Mouse (Mus musculus): ENCODE measurements around the gene Mpig6b.
"Not testable (repeated sequence)": the region's sequence is repeated elsewhere in the genome, so short reads cannot be mapped to it uniquely, and the experiment has no call there.

The Mpig6b gene

DNA sequence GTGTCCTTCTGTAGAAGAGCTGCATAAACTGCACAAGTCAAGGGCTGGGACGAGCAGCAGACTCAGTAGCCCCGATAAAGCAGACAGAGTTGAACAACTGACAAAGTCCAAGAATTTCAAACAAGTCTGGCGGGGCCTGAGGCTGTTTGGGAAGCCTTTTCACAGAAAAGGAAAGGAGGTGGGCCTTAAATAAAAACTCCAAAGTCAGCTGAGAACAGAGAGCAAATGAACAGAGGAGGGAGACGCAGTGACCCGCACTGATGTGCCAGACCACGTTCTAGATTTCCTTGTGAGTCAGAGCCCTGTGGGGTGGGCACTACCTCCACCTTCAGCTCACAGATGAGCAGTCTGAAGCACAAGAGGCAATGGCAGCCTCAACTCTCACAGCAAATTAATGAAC, 31.1 kb downstream of the Mpig6b start:
- no peak for DNase-seq

DNA sequence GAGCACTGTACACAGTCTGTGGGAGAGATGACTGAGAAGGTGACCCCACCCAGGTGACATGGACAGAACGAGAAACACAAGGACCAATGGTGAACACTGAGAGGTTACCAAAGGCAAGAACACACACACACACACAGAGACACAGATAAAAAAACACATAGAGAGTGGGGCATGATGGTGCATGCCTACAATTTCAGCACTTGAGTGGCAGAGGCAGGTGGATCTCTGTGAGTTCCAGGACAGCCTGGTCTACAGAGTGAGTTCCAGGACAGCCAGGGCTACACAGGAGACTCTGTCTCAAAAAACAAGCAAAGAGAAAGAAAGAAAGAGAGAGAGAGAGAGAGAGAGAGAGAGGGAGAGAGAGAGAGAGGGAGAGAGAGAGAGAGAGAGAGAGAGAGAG, 32.3 kb downstream of the Mpig6b start:
- DNase-seq = not testable (repeated sequence)

DNA sequence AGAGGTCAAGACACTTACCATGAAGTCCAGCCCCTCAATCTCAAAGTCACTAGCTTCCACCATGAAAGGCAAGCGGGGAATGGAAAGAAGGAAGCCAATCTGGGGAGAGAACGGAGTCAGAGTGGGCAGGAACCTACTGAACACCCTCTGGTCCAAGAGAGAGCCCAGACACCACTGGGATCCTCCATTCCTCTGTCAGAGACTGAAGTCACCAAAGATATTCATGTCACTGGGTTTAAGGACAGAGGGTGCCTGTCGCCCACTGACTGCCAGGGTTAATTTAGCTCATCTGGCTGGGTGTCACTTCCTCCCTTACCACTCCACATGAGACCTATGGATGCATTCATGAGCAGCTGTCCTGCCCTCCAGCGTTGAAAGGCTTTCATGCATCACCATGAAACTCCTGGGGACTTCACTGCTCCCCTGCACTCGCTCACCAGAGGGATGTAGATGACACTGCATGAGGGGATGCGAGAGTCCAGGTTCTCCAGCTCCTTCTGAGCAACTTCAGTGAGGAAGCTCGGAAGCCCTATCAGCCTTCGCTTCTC, 33.6 kb downstream of the Mpig6b start:
- DNase-seq = no peak

DNA sequence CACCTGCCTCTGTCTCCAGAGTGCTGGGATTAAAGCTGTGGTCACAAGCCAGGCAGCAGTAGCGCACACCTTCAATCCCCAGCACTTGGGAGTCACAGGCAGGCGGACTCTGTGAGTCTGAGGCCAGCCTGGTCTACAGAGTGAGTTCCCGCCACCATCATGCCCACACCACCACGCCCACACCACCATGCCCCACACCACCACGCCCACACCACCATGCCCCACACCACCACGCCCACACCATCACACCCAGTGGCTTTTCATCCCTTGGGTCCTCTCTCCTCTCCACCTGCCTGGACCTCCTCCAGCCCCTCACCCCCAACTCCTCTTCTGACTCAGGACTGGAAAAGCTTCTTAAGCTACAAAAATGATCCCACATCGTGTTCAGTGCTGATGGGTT, 34.1 kb downstream of the Mpig6b start:
- DNase-seq = no peak

DNA sequence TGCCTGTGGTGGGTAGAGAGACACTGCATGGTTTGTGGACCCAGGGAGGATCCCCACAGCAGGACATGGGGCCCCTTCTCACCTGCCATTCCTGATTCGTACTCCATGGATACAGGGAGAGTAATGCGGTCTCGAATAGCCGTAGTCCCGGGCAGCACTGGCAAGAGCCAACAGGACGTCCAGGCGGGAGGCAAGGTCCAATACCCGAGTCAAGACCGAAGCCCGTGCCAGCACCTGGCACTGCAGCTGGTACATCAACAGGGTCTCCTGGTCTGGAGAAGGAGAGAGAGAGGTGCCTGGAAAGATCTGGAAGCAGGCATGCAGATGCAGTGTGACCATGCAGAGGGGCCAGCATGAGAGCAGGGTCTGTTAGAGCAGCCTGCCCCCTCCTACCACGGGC, 34.7 kb downstream of the Mpig6b start:
- no peak for DNase-seq

DNA sequence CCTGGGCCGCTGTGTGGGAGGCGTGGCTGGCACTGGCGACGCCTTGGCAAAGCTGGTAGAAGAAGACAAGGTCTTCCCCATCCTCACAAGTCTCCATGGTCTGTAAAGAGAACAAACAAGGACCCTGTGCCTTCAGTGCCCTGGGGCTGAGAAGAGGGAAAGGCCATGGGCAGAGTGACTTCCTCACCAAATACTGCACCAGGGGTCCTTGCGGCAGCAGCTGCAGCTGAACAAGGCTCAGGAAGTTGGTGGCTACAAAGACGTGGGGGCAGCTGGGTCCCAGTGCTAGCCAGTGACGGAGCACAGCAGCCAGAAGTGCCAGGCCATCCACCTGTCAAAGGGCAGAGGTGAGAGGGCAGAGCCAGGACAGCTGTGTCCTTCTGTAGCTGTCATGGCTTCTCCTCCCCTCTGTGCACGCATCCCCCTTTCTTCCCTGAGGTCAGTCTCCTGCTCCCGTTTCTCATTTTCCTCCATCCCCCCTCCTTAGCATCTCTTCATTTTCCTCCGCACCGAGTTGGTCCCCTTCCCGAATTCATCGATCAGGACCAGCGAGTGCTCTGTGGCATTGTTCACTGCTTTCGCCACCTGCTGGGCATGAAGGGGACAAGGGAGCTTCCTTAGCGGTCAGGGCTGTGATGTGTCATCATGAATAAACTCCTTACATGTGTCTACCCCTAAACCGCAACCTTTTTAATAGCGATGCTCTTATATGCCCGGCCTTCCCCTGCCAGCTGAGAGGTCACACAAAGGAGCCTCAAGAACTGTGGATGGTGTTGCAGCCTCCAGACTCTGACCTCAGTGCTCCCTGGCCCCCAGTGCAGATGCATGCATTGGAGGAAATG, 36.1 kb downstream of the Mpig6b start:
- DNase-seq = peak; percentile 61

DNA sequence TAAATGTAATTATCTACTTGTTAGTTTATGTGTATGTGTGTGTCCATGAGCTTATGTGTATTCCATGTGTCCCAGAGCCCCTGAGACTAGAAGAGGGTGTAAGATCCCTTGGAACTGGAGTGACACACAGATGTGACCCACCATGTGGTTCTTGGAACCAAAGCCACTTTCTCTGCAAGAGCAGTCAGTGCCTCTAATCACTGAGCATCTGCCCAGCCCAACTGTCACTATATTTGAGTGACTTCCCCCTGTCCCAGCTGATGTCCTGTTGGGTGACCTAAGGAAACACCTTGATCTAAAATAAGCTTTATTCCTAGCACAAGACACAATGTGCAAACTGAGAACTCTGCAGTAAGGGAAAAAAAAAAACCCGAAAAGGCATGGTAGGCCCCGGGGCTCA, 37.7 kb downstream of the Mpig6b start:
- no peak for DNase-seq

DNA sequence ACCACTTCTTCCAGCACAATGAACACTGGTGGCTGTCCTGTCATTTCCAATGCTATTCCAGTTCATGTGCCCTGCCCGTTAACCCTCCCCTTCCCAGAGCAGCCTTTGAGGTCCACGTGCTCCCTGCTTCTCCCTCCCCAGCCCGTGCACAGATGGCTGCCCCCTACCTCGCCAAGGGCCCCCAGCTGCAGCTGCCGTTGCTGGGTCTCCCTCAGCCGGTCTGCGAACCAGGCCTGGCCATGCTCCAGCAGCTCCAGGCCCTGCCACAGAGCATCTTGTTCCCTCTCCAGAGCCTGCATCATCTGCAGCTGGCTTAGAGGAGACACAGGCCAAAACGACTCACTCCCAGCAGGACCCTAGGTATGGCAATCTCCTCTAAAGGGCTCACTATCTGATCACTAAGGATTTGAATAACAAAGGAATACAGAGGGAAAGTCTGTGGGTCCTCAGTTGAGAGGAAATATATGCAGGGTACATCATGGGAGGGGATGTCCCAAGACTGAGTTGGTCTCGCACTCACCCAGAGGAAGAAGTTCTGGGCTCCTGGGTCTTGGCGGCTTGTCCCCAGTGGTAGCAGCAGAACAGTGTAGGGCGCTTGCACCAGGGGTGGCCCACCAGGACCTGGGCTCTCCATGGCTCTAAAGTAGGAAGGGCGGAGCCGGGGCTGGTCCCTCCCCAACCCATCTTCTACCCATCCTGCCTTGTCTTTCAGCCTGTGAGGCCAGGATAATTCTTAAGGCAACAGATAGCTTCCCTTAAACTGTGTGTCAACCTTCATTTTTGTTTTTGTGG, 38.5 kb downstream of the Mpig6b start, which contains the start of gene Sapcd1:
TSS of gene Sapcd1 (minus strand) at position 740 of the 792 bp plus-strand sequence.
- peak; percentile 59 for DNase-seq

DNA sequence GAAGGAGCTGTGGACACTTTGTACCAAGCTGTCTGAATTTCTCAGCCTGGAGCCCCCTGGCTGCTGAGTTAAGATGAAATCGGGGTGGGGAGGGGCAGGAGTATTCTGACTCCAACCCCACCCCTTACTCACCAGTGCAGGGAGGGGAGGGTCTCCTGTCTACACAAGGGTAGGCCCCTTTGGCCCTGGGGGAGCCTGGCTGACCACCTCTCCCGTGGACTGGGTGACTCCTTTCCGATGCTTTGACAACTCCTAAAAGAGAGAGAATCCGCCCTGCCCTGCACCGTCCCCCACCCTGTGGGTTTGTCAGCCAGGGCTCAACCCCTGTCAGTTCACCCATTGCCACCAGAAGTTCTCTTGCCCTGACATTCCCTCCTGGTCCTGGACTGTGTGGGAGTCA, 39.8 kb downstream of the Mpig6b start:
- DNase-seq = no peak

DNA sequence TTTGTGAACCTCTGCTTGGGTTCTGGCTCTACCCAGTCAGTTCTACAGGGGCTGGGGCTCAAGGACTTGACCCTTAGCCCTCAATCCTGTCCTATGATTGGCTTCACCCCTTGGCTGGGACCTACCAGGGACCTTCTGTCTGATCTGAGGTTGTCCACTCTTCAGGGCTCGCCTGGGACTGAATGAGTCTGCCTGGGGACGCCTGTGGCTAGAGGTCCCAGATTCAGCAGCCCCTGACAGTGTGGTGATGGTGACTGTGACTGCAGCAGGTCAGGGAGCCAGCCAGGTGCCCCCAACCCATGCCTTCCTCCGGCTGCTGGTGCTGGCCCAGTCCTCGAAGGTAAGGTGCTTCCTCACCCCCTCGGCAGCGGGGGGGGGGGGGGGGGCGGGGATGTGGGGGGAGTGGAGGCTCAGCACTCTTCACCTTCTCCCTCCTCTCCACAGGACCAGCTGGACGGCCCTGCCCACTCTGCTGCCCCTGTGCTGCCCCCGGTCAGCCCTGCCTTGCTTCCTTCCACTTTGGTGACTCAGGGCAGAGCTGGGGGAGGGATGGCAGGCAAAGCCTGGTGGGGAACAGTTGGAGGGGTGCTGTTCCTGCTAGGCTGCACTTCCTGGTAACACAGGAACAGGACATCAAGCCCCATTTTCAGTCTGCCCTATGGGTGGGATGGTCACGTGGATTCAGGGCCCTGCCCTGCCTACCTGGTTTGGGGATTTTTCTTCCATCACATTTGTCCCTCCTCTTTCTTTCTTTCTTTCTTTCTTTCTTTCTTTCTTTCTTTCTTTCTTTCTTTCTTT, 41.1 kb downstream of the Mpig6b start:
- no peak for DNase-seq

DNA sequence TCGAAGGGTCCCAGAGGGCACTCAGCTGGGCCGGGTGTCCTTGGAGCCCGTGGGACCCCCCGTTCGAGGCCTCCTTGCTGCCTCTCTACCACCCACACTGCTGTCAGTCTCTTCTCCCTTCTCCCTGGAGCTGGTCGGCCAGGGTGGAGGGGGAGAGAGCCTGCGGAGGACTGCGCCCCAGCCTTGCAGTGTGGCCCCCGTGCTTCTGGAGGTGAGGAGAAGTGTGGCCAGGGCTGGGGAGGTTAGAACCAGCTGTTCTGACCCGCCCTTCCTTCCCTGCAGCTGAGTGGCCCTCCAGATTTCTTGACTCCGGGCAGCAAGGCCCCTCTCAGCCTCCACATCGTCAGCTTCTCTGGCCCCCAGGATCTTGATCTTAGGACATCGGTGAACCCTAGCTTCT, 41.7 kb downstream of the Mpig6b start:
- DNase-seq = no peak

DNA sequence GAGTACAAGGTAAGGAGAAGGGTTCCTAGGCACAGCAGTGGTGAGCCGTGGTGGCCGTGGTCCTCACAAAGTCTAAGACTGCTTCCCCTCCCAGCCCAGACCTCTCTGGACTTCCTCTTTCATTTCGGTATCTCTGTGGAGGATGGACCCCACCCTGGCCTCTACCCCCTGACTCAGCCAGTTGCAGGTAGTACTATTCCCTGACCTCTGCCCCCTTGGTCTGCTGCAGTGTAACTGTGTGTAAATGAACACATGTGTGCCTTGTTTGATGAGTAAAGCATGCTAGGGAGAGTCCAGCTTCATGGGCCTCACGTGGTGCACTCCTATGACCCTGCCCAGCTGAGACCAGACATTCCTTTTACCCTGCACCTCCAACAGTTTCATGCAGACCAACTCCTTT, 42.2 kb downstream of the Mpig6b start:
- no peak for DNase-seq

DNA sequence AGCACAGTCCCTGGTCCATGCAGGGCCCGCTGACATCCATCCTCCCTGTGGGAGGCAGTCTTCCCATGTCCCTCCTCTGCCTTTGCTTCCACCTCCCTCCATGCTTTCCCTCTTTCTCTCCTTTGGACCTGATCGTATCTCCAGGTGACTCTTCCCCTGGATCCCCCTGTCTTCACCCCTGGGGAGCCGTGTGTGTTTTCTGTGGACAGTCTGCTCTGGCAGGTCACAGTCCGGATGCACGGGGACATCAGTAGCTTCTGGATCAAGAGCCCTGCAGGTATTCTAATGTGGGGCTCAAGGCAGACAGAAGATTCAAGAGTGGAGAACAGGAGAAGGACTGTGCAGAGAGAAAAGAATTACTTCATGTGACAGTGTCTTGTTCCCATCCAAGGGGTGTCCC, 42.8 kb downstream of the Mpig6b start:
- no peak for DNase-seq

DNA sequence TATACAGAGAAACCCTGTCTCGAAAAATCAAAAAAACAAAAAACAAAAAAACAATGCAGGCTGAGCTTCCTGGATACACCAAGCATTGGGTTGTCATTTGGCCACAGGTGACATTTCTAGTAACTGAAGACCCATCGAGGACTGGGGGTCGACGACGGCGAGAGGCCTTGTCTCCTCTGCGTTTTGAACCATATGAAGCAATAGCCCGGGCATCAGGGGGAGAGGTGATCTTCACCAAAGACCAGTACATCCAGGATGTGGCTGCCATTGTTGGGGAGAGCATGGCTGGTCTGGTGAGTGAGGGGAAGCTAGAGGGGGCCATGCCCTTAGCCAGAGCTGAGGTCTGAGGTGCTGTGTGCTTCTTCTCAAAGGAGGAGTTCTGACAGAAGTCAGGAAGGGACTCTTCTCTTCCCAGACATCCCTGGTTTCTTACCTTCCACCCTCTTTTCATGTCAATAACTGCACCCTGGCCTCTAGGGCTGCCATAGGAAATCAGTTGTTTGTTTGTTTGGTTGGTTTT, 43.4 kb downstream of the Mpig6b start:
- DNase-seq = no peak

DNA sequence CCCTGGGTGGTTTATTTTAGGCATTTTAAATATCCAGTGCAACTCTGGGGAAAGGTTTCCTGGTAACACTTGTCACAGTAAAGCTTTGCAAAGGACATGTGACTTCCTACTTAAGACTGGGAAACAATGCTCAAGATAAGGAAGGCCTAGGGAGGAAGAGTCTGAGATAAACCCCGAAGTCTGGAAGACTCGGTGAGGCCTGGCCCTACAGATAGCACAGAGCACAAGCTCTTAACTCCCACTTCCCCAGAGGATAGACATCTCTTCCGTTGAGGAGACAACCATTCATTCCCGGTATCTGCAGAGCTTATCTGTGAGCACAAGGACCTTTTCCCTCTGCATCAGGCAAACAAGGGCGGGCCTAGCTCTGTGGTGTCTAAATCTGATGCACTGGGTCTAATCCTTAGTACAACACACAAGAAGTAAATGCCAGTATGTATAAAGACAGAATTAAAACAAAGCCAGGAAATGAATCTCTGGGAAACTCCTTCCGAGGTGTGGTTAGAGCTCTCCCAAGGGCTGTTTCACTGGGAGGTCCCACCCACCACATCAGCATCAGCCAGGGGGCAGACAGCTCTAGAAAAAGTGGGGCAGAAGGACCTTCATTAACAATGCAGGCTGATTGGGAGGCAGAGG, 44.0 kb downstream of the Mpig6b start:
- DNase-seq = no peak

DNA sequence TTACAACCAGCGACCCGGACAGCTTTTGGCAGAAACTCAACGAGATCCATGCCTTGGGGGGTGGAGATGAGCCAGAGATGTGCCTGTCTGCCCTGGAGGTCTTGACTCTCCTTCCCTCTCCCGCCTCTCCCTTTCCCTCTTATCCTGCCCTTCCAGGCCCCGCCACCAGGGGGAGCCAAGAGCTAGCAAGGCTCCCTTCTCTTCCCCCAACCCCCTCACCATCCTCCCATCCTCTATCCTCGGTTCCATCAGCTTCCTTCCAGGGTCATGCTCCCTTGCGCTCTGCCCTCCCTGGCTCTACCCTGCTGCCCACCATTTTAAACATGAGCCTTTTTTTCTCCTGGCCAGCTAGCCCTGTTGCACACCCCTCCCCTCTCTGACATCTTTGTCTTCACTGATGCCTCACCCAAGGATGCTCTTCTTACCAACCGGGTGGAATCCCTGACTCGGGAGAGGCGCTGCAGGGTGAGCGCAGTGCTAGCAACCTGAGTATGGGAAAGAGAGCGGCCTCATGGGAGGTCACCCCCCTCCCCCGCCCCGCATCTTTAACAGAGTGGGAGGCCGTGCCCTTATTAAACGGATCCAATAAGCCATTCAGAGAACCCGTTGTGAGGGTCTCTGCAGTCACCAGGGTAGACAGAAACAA, 44.7 kb downstream of the Mpig6b start:
- DNase-seq = peak; percentile 97

DNA sequence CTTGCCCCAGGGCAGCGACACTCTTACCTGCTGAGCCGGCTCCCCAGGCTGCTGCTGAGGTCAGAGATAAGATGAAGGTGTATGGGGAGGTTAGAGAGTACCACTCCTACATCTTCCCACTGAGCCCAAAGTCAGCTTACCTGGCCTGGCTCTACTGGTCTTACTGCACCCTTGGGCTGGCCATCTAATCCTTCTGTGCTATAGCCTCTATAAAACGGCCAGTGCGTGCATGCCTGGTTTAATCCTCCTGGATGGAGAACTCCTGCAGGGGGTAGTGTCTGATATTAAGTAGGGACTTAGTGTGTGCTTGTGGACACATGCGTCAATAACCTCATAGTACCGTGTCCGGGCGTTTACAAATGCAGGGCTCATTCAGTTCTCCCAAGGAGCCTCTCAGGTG, 45.4 kb downstream of the Mpig6b start:
- no peak for DNase-seq

DNA sequence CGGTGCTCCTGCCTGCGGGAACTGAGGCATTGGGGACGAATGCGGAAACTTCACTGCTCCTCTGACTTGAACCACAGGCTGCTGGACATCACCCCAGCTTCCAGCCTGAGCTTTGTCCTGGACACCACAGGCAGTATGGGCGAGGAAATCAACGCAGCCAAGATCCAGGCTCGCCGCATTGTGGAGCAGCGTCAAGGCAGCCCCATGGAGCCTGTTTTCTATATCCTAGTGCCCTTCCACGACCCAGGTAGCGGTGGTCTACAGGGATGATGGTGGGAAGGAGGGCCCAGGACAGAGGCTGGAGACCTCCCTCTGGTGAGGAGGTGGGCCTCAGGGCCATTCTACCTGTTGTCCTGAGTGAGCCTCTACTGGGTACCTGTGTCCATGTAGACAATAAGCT, 46.1 kb downstream of the Mpig6b start:
- no peak for DNase-seq

DNA sequence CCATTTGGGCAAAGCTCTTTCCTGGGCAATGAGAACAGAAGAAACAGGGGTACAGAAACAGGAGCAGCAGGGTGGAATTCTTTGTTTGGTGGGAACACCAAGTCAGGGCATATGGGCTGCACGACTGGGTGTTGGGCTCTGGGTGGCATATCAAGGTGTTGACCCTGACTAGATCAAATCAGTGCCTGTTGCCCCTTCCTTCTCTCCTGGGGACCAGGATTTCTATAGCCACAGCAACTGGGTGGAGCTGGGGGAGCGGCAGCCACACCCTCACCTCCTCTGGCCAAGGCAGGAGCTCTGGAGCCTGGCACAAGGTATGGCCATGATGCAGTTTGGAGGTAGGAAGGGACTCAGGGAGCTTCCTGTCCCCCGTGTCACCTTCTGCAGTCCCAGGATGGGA, 47.8 kb downstream of the Mpig6b start:
- no peak for DNase-seq

DNA sequence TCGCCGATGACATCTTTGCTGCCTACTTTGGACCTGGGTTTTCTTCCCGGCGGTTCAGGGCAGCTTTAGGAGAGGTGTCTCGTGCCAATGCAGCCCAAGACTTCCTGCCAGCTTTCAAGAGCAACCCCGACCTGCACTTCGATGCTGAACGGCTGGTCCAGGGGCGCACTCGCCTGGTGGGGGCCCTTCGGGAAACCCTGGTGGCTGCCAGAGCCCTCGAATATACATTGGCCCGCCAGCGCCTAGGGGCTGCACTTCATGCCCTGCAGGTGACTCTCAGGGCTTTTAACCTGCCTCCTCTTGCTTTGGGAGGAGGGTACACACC, 48.3 kb downstream of the Mpig6b start:
- no peak for DNase-seq

DNA sequence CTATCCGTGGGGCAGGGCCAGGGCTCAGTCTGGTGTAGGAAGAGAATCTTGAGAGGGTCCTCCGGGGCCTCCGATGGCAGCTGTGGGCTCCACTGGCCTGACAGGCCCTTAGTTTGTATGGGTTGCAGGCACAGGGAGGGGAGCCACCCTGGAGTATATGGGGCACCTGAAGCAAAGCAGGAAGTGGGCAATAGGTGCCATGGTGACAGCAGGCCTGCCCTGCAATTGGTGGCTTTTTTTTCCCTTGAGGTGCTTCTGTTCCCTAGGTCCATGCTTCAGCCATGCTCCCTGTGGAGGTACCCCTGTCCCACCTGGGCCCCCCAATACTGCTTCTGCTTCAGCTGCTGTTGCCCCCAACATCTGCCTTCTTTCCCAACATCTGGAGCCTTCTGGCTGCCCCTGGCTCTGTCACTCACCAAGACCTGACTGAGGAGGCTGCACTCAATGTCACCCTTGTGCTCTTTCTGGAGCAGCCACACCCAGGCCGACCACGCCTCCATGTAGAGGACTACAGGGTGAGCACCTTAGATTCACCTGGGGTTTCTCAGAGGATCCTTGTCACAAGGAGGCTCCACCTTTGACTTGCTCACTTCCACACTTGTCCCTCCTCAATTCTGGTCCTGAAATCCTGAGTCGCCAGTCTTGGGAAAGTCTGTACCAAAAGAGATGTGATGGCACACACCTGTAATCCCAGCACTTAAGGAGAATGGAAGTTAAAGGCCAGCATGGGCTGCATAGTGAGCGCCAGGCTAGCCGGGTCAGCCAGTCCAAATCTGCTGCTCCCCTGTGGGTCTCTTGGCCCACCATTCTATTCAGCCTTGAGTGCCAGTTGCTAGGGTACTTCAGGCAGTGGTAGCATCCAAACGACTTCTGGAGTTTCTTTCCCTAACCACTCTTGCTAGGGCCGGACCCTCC, 48.9 kb downstream of the Mpig6b start:
- peak; percentile 52 for DNase-seq
